Mouse (Mus musculus) G1E (cell line): ENCODE measurements at regions not wholly inside any gene's neighbourhood (a gene's known extent, or its start where the extent isn't known, plus 50 kb on each side); places are given as distances from the start of the nearest gene placed in this dataset.

ENCODE experiments used
- ATAC-seq: 2 replicates; pipeline ENCODE4 v1.8.0; 2016; ENCODE audit warnings: mild to moderate bottlenecking; ENCODE audit not compliant: insufficient number of reproducible peaks, poor library complexity, low FRiP score, severe bottlenecking; ENCODE audit errors: extremely low read depth
- DNase-seq: peaks from one replicate; pipeline ENCODE4 v3.0.0; 2012; ENCODE audit warnings: low spot score
- H3K27me3 ChIP-seq: 2 replicates; pipeline ENCODE4 v1.6.1; 2012; ENCODE audit warnings: mild to moderate bottlenecking, low read length, inconsistent platforms; ENCODE audit not compliant: insufficient read depth
- H3K36me3 ChIP-seq: replicated peaks from 2 replicates; pipeline ENCODE3; 2012; ENCODE audit warnings: mild to moderate bottlenecking, inconsistent platforms
- H3K4me1 ChIP-seq: 2 replicates; pipeline ENCODE4 v1.6.1; 2012; ENCODE audit warnings: low read depth, low read length, inconsistent platforms, mixed read lengths; ENCODE audit not compliant: insufficient read depth
- H3K4me3 ChIP-seq: 2 replicates; pipeline ENCODE4 v1.5.1; 2012; ENCODE audit warnings: low read depth, mild to moderate bottlenecking, inconsistent platforms, low read length, moderate library complexity, mixed read lengths
- H3K9me3 ChIP-seq: replicated peaks from 2 replicates; pipeline ENCODE4 v1.6.1; 2012; ENCODE audit warnings: inconsistent platforms
- CTCF ChIP-seq: IDR thresholded peaks from 2 replicates; pipeline ENCODE4 v1.5.1; 2012; ENCODE audit warnings: low read depth, low read length, inconsistent platforms, mixed read lengths
- GATA1 ChIP-seq: IDR thresholded peaks from 2 replicates; pipeline ENCODE4 v1.6.1; 2012; ENCODE audit warnings: borderline replicate concordance, low read length, inconsistent platforms, mixed read lengths
- GATA2 ChIP-seq: IDR thresholded peaks from 2 replicates; pipeline ENCODE4 v1.6.1; 2012; ENCODE audit warnings: low read depth, low read length, inconsistent platforms, borderline replicate concordance
- POLR2AphosphoS5 ChIP-seq: IDR thresholded peaks from 2 replicates; pipeline ENCODE4 v1.6.1; 2012; ENCODE audit warnings: low read depth, low read length, inconsistent platforms; ENCODE audit not compliant: insufficient replicate concordance
- TAL1 ChIP-seq: conservative IDR thresholded peaks from 2 replicates; pipeline ENCODE4 v1.6.1; 2012; ENCODE audit warnings: low read depth, low read length, inconsistent platforms, mixed read lengths

DNA sequence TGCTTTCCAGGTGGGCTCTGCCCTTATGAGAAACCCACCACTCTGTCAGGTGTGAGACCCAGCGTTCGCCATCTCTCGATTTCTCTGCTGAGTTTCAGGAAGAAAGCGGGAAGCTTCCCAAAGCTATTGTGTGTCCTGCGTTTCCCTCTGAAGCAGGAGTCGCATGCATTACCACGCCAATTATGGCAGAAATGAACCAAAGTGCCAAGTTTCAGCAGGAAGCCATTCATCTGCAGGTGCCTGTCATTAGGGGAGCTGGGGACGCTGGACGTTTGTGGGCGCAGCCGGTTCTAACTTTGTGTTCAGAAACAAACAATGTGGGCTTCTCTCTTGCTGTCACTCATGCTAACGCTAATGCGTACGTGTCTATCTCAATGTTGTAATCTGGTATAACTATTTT is 91.3 kb upstream of the Card11 start:
- ATAC-seq (no peak), DNase-seq (no peak)
- Histone ChIP-seq H3K36me3 (no peaks in the 10 kb centered on the region), H3K4me1 (no peaks in the 10 kb centered on the region), H3K4me3 (no peak overlapping the region), H3K27me3 (no peaks in the 10 kb centered on the region), H3K9me3 (peaks cover 46% of the 10 kb centered on the region)
- no peak for TF ChIP-seq POLR2AphosphoS5

DNA sequence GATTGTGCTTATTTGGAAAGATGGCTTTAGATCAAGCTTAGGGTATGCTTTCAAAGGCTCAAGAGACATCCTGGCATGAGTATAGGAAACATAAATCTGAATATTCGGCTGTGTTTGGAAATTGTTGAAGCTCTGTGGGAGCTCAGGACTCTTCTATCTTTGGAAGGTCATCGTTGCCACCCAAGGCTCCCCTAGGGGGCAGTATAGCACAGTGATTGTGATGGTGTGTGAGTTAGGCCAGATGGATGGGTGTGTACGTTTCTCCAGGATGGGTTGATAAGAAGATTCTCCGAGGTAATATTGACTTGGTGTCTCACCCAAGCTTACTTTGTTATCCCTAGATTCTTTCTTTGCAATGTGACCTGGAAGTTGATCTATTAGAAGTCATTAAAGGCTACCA is 93.3 kb upstream of the Card11 start:
- H3K4me1 ChIP-seq: no peaks in the 10 kb centered on the region
- ATAC-seq (no peak), DNase-seq (no peak)
- no peaks in the 10 kb centered on the region for H3K27me3 ChIP-seq
- no peaks in the 10 kb centered on the region for H3K36me3 ChIP-seq
- H3K9me3 ChIP-seq: peaks cover 59% of the 10 kb centered on the region
- H3K4me3 ChIP-seq: no peak overlapping the region
- TF ChIP-seq CTCF (no peak), POLR2AphosphoS5 (no peak), TAL1 (no peak), GATA2 (no peak), GATA1 (no peak)

DNA sequence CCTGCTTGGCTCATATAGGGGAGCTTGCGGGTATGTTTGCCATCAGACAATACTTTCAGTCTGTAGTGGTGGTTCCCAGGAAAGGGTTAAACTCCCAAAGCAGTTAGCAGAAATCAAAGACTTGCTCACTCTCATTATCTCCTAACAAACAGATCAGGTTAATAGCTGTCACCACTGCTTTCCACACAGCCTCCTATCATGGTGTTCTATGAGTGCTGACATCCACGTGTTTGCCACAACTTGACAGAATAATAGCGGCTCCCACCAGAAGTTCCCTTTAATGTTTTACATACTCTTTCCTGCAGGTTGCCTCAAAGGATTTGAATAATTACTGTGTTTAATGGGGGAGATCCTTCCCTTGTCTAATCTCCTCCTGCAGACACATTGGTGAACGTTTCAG is 97.5 kb upstream of the Card11 start:
- no peak for DNase-seq
- ATAC-seq: no peak

DNA sequence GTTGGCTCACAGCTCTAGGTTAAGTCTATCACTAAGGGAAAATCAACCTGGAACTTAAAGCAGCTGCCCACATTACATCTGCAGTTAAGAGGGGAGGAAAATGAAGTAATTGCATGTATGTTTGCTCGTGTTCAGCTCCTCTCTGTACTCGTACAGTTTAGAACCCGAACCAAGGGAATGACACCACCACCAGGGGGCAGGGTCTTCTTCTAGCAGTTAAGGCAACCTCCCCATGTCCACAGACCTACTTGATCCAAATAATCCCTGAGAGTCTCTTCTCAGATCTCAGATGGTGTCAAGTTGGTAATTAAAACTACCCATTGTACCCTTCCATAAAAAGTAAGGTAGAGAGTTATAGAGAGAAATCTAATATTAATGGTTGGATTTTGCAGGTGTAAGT is 111.3 kb upstream of the Card11 start:
- Histone ChIP-seq H3K9me3 (peaks cover 85% of the 10 kb centered on the region), H3K27me3 (no peaks in the 10 kb centered on the region), H3K4me3 (no peak overlapping the region), H3K36me3 (no peaks in the 10 kb centered on the region), H3K4me1 (no peaks in the 10 kb centered on the region)
- TF ChIP-seq TAL1: no peak
- no peak for TF ChIP-seq POLR2AphosphoS5
- TF ChIP-seq GATA2: no peak
- TF ChIP-seq GATA1: no peak
- TF ChIP-seq CTCF: no peak
- ATAC-seq (no peak), DNase-seq (no peak)

More for the DNA sequence above, 97.5 kb upstream of the Card11 start:
- Histone ChIP-seq H3K27me3 (no peaks in the 10 kb centered on the region), H3K4me1 (no peaks in the 10 kb centered on the region), H3K36me3 (no peaks in the 10 kb centered on the region), H3K4me3 (no peak overlapping the region), H3K9me3 (peaks cover 65% of the 10 kb centered on the region)
- TF ChIP-seq CTCF: no peak
- TF ChIP-seq GATA1: no peak
- TF ChIP-seq GATA2: no peak

DNA sequence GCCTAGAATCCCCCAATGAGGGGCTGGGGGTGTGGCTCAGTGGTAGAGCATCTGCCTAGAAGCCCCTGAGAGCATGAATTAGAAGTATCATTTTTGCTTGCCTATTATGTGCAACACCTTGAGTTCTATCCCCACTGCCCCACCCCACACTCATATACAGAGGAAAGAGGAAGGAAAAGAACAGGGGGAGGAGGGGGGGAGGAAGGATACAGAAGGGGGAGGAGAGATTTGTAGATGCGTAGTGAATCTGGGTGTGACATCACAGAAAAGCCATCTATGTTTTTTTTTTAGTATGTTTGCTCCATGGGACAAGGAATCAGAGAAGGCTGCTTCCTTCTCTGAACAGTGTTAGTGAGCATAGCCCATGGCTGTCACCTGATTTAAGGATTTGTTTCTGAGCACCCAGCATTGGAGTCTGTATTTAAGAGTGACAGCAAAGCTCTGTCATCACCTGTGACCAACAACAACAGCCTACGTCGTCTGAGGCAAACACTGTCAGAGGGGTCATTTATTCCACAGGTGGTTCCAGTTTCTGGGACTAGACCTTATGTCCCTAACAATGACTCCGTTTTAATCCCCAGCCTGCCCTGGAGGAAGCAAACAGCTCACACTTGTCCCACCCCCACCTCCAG is 115.0 kb upstream of the Card11 start:
- no peaks in the 10 kb centered on the region for H3K36me3 ChIP-seq
- H3K9me3 ChIP-seq: peaks cover 86% of the 10 kb centered on the region
- no peaks in the 10 kb centered on the region for H3K27me3 ChIP-seq
- no peaks in the 10 kb centered on the region for H3K4me1 ChIP-seq
- TF ChIP-seq GATA1: no peak
- TF ChIP-seq POLR2AphosphoS5: no peak
- no peak for TF ChIP-seq TAL1
- TF ChIP-seq CTCF: no peak
- no peak for TF ChIP-seq GATA2
- H3K4me3 ChIP-seq: no peak overlapping the region
- no peak for DNase-seq
- ATAC-seq: no peak

DNA sequence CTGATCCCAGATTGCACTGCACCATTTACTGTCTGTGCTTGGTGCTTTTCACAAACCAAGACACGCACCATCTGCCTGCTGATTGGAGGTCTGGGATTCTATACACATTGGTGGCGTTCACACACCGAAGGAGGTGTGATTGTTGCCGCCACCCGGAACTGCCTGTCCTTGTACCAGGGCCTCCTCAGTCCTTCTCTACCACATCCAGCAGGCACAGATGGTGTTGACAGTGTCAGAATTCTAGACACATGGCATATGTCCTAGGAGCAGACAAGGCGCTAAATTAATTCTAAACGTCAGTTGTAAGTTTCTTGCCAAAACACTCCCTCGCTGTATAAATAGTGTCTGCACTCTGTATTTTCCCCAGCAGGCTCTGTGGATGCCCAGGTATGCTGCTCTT is 115.6 kb upstream of the Card11 start:
- ATAC-seq: no peak
- TF ChIP-seq TAL1 (no peak), GATA1 (no peak), GATA2 (no peak), CTCF (no peak), POLR2AphosphoS5 (no peak)
- DNase-seq: no peak

DNA sequence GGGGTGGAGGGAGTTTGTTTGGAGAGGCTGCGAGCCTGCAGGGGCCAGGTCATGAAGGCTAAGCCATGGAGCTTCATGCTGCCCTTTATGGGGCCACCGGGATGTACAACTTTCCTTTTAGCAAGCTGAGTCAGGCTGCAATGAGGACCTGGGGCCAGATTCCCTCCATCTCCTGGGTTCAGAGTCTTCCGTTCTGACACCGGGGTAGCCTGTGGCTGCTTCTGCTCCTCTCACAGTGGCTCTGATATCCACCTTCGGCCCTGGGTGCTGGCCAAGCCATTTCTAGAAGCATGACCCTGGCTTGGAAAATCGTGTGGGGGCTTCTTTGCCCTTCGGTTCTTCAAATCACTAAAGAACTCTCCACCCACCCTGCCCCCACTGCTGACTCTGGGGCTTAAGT is 115.4 kb upstream of the Sdk1 start:
- H3K4me1 ChIP-seq: no peaks in the 10 kb centered on the region
- no peak for ATAC-seq
- H3K27me3 ChIP-seq: no peaks in the 10 kb centered on the region
- no peak for DNase-seq
- H3K9me3 ChIP-seq: peaks cover 84% of the 10 kb centered on the region
- TF ChIP-seq TAL1 (no peak), CTCF (no peak), POLR2AphosphoS5 (no peak), GATA2 (no peak), GATA1 (no peak)
- H3K4me3 ChIP-seq: no peak overlapping the region
- H3K36me3 ChIP-seq: no peaks in the 10 kb centered on the region

More for the DNA sequence above, 115.6 kb upstream of the Card11 start:
- H3K27me3 ChIP-seq: no peaks in the 10 kb centered on the region
- no peaks in the 10 kb centered on the region for H3K36me3 ChIP-seq
- no peaks in the 10 kb centered on the region for H3K4me1 ChIP-seq
- H3K9me3 ChIP-seq: peaks cover 86% of the 10 kb centered on the region
- no peak overlapping the region for H3K4me3 ChIP-seq
